Mouse (Mus musculus): ENCODE data around the gene Eng. TPM values are rescaled to one million over a fixed set of nuclear protein-coding genes. Genes with fewer than 3 reads are reported as not detected.

Gene Eng
- polyA plus RNA-seq, 1 experiment from 2014 or later: 107 TPM

GRCm38 (mm10) chr2:32687562-32687961 lies 41.2 kb downstream of the Eng start:
- Histone ChIP-seq H3K36me3 (peaks cover 49% of the 10 kb centered on the region), H3K4me3 (no peak overlapping the region), H3K9me3 (no peaks in the 10 kb centered on the region), H3K4me1 (peaks cover 17% of the 10 kb centered on the region), H3K9ac (no peak overlapping the region), H3K4me2 (no peak overlapping the region), H3K27ac (no peak overlapping the region), H3K27me3 (no peaks in the 10 kb centered on the region)
- 92% methylated on average over 8 of the region's 8 CpGs for WGBS
- no peak for ATAC-seq (ENCODE audit: borderline replicate concordance, extremely low read depth, low FRiP score, low TSS enrichment)

- no peak overlapping the region for H3K27ac ChIP-seq
- H3K27me3 ChIP-seq: no peaks in the 10 kb centered on the region
- H3K36me3 ChIP-seq: peaks cover 38% of the 10 kb centered on the region
- H3K4me3 ChIP-seq: no peak overlapping the region
- peaks cover 27% of the 10 kb centered on the region for H3K4me1 ChIP-seq
- WGBS: 23% methylated on average over 5 of the region's 5 CpGs
- no peaks in the 10 kb centered on the region for H3K9me3 ChIP-seq
- H3K4me2 ChIP-seq: no peak overlapping the region
- no peak for ATAC-seq (ENCODE audit: borderline replicate concordance, extremely low read depth, low FRiP score, low TSS enrichment)
- no peak overlapping the region for H3K9ac ChIP-seq
These were observed 43.0 kb downstream of the Eng start for GRCm38 (mm10) chr2:32689420-32689819.

GRCm38 (mm10) chr2:32691041-32691440 lies 44.6 kb downstream of the Eng start:
- WGBS: 64% methylated on average over 11 of the region's 11 CpGs
- H3K27ac ChIP-seq: no peak overlapping the region
- no peak for ATAC-seq (ENCODE audit: borderline replicate concordance, extremely low read depth, low FRiP score, low TSS enrichment)

DNA sequence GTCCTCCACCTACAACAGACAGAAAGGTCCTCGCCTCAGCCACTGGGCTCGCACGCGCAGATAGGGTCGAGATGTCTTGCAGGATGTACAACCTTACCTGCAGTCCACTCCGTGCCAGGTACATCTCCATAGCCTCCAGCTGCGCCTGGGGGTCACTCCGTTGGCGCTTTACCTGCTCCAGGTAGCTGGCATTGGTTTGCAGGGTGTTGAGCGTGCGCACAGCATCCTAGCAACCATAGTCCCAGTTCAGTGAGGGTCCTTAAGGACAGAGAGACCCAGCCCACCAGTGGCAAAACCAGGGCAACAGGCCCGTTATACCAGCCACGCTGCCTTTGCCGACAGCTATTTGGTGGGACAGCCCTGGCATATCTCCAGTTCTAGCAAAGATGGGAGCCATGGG lies 46.1 kb downstream of the Eng start:
- Histone ChIP-seq H3K27ac (no peak overlapping the region), H3K4me1 (peaks cover 31% of the 10 kb centered on the region), H3K9ac (0 out of 2 replicates have a peak overlapping the region, but pooled peaks have one; percentile 78), H3K4me2 (peak overlapping the region; percentile 84), H3K36me3 (peaks cover 7% of the 10 kb centered on the region), H3K4me3 (peak overlapping the region; percentile 69; the same call in 1 of the 2 replicates), H3K9me3 (no peaks in the 10 kb centered on the region), H3K27me3 (no peaks in the 10 kb centered on the region)
- 87% methylated on average over 14 of the region's 14 CpGs for WGBS
- ATAC-seq (ENCODE audit: borderline replicate concordance, extremely low read depth, low FRiP score, low TSS enrichment): no peak

More at GRCm38 (mm10) chr2:32691041-32691440, 44.6 kb downstream of the Eng start:
- H3K9me3 ChIP-seq: no peaks in the 10 kb centered on the region
- no peak overlapping the region for H3K4me3 ChIP-seq
- H3K27me3 ChIP-seq: no peaks in the 10 kb centered on the region
- H3K4me2 ChIP-seq: no peak overlapping the region
- no peak overlapping the region for H3K9ac ChIP-seq
- H3K4me1 ChIP-seq: peaks cover 31% of the 10 kb centered on the region
- H3K36me3 ChIP-seq: peaks cover 21% of the 10 kb centered on the region

GRCm38 (mm10) chr2:32693282-32693681 lies 46.9 kb downstream of the Eng start:
- Histone ChIP-seq H3K4me1 (peaks cover 31% of the 10 kb centered on the region), H3K27ac (0 out of 2 replicates have a peak overlapping the region, but pooled peaks have one; percentile 70), H3K9me3 (no peaks in the 10 kb centered on the region), H3K4me3 (peak overlapping the region; percentile 69), H3K9ac (peak overlapping the region; percentile 78), H3K27me3 (no peaks in the 10 kb centered on the region), H3K36me3 (no peaks in the 10 kb centered on the region; the same call in 1 of the 2 replicates), H3K4me2 (peak overlapping the region; percentile 84)
- 14% methylated on average over 7 of the region's 7 CpGs for WGBS
- peak; percentile 4; the same call in 1 of the 2 replicates for ATAC-seq (ENCODE audit: borderline replicate concordance, extremely low read depth, low FRiP score, low TSS enrichment)

GRCm38 (mm10) chr2:32693823-32694411 lies 47.5 kb downstream of the Eng start:
- H3K27ac ChIP-seq: peak overlapping the region; percentile 75
- peak overlapping the region; percentile 84 for H3K4me2 ChIP-seq
- under 1% methylated on average over 51 of the region's 51 CpGs for WGBS

DNA sequence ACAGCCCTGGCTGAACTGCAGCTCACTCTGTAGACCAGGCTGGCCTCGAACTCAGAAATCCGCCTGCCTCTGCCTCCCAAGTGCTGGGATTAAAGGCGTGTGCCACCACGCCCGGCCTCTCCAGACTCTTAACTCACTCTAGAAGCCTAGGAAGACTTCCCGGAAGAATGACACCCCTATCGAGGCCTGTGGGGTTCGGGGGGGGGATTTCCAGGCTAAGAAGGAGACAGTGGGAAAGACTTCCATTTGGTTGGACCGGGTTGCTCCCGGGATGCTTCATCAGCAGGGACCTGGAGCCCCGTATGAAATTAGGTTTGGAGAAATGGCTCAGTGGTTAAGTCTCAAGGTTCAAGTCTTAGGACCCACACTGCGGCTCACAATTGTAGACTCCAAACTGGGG lies 48.3 kb downstream of the Eng start:
- H3K9me3 ChIP-seq: no peaks in the 10 kb centered on the region
- peak overlapping the region; percentile 48 for H3K9ac ChIP-seq
- no peaks in the 10 kb centered on the region for H3K27me3 ChIP-seq
- H3K4me3 ChIP-seq: peak overlapping the region; percentile 69
- peak overlapping the region; percentile 84 for H3K4me2 ChIP-seq
- 83% methylated on average over 12 of the region's 12 CpGs for WGBS
- H3K27ac ChIP-seq: peak overlapping the region; percentile 75
- H3K4me1 ChIP-seq: peaks cover 31% of the 10 kb centered on the region
- no peaks in the 10 kb centered on the region for H3K36me3 ChIP-seq
- no peak for ATAC-seq (ENCODE audit: borderline replicate concordance, extremely low read depth, low FRiP score, low TSS enrichment)

More at GRCm38 (mm10) chr2:32693823-32694411, 47.5 kb downstream of the Eng start:
- no peaks in the 10 kb centered on the region for H3K9me3 ChIP-seq
- peak; percentile 97 for ATAC-seq (ENCODE audit: borderline replicate concordance, extremely low read depth, low FRiP score, low TSS enrichment)
- peak overlapping the region; percentile 78 for H3K9ac ChIP-seq
- H3K4me3 ChIP-seq: peak overlapping the region; percentile 69
- H3K36me3 ChIP-seq: no peaks in the 10 kb centered on the region
- H3K4me1 ChIP-seq: peaks cover 31% of the 10 kb centered on the region
- no peaks in the 10 kb centered on the region for H3K27me3 ChIP-seq

DNA sequence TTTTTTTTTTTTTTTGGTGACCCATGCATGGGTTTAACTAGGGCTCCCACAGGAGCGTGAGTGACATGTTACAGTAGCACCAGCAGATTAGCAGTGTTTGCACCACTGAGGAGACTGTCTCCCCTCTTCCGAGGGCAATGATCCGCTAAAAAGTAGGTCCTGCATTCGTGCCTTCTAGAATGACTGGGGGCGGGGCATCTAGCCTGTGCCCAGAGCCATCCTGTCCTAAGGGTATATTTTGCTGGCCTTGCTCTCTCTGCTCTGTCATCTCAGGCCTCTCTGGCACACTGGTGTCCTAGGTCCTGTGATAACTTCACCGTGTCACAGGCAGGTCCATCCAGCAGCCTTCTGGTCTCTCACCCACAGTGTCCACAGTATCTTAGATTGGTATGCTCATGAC lies 53.3 kb downstream of the Eng start:
- Histone ChIP-seq H3K4me3 (no peak overlapping the region), H3K27ac (no peak overlapping the region), H3K9me3 (no peaks in the 10 kb centered on the region), H3K36me3 (peaks cover 21% of the 10 kb centered on the region), H3K27me3 (no peaks in the 10 kb centered on the region), H3K4me1 (0 out of 2 replicates have a peak, but pooled peaks cover 1% of the 10 kb centered on the region), H3K4me2 (no peak overlapping the region), H3K9ac (no peak overlapping the region)
- WGBS: 83% methylated on average over 6 of the region's 6 CpGs
- ATAC-seq (ENCODE audit: borderline replicate concordance, extremely low read depth, low FRiP score, low TSS enrichment): no peak

DNA sequence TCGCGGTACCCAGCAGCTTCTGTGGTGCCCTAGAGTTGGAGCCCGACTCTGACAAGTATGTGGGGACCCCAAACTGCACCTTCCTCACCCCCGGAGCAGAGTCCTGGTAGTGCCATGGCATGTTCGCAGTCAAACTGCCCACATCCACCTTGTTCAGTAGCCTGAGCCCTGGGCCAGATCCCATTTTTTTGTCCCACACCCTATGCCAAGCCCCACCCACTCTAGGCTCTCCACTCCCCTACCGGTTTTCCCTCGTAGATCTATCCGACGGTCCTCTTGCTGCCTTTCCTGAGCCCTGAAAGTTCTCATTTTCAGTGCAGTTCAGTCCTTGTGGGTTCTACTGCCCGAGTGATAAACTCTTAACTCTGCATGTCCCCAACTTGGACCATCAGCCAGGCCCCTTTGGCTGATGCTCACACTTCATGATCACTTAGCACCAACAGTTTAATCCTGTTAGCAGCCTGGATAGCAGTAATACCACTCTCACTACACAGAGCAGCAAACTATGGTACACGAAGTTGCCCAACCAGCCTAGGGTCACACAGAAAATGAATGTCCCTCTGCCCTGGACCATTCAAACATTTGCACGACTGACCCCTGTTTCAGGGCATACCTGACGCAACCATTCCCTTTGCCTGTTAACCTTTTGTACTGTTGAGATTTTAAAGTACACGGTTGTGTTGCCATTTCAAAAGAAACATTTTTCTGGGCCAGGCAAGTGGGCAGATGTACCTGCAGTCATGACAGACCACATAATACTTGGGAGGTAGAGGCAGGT lies 54.8 kb downstream of the Eng start:
- 76% methylated on average over 14 of the region's 14 CpGs for WGBS
- H3K27ac ChIP-seq: no peak overlapping the region

DNA sequence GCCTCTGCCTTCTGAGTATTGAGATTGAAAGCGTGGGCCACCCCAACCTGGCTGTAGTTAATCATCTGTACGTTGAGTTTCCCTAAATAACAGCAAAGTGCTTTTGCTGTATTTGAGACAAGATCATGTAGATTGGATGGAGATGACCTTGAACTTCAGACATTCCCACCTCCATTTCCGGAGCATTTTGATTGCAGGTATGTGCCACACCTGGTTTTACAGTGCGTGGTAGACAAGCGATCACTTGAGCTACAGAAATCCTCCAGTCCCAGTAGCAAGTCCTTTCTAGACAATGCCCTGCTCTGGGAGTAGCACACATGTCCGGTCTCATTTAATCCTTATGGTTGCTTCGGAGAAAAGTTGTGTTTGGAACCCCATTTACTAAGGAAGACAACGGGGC lies 56.7 kb downstream of the Eng start:
- Histone ChIP-seq H3K9ac (no peak overlapping the region), H3K4me2 (no peak overlapping the region), H3K36me3 (peaks cover 54% of the 10 kb centered on the region), H3K27ac (no peak overlapping the region), H3K4me3 (no peak overlapping the region), H3K27me3 (no peaks in the 10 kb centered on the region), H3K4me1 (0 out of 2 replicates have a peak, but pooled peaks cover 3% of the 10 kb centered on the region), H3K9me3 (no peaks in the 10 kb centered on the region)
- no peak for ATAC-seq (ENCODE audit: borderline replicate concordance, extremely low read depth, low FRiP score, low TSS enrichment)
- 89% methylated on average over 8 of the region's 8 CpGs for WGBS

More for the DNA sequence above, 54.8 kb downstream of the Eng start:
- peaks cover 36% of the 10 kb centered on the region for H3K36me3 ChIP-seq
- ATAC-seq (ENCODE audit: borderline replicate concordance, extremely low read depth, low FRiP score, low TSS enrichment): no peak
- no peak overlapping the region for H3K4me3 ChIP-seq
- no peaks in the 10 kb centered on the region for H3K9me3 ChIP-seq
- H3K4me2 ChIP-seq: no peak overlapping the region
- H3K9ac ChIP-seq: no peak overlapping the region
- 0 out of 2 replicates have a peak, but pooled peaks cover under 1% of the 10 kb centered on the region for H3K4me1 ChIP-seq
- no peaks in the 10 kb centered on the region for H3K27me3 ChIP-seq

GRCm38 (mm10) chr2:32704021-32704421 lies 57.6 kb downstream of the Eng start, which contains the start of gene Fpgs:
Fpgs (minus strand) TSS chr2:32704145.
- peaks cover 63% of the 10 kb centered on the region for H3K36me3 ChIP-seq
- no peak within 1 kb of the TSS for H3K9ac ChIP-seq
- H3K4me2 ChIP-seq: no peak within 1 kb of the TSS
- H3K9me3 ChIP-seq: no peaks in the 10 kb centered on the region
- ATAC-seq (ENCODE audit: borderline replicate concordance, extremely low read depth, low FRiP score, low TSS enrichment): no peak
- H3K27ac ChIP-seq: no peak within 1 kb of the TSS
- no peak within 1 kb of the TSS for H3K4me3 ChIP-seq
- 0 out of 2 replicates have a peak, but pooled peaks cover 3% of the 10 kb centered on the region for H3K4me1 ChIP-seq
- WGBS: 65% methylated on average over 2 of the region's 2 CpGs
- H3K27me3 ChIP-seq: no peaks in the 10 kb centered on the region

DNA sequence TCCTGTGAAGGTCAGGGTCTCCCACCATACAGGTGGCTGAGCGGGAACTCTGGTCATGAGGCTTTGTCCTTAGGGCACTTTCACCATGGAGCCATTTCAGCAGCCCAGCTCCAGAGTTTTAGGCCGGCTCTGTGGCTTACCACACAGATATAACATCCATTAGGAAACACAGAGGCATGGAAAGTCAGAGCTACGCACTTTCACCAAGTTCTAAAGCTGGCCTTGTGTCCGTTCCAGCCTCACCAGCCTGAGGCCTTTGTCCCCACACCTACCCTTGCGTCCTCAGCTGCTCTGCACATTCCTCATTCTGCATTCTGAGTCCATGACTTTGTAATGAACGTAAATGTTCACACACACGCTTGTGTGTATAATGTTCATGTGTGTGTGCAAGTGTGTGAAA lies 58.6 kb downstream of the Eng start:
- Histone ChIP-seq H3K4me2 (no peak overlapping the region), H3K9ac (no peak overlapping the region), H3K27me3 (no peaks in the 10 kb centered on the region), H3K36me3 (peaks cover 73% of the 10 kb centered on the region), H3K4me1 (0 out of 2 replicates have a peak, but pooled peaks cover 3% of the 10 kb centered on the region), H3K27ac (no peak overlapping the region), H3K4me3 (no peak overlapping the region), H3K9me3 (no peaks in the 10 kb centered on the region)
- ATAC-seq (ENCODE audit: borderline replicate concordance, extremely low read depth, low FRiP score, low TSS enrichment): no peak
- WGBS: 84% methylated on average over 7 of the region's 7 CpGs

Data from lung, embryonic 15.5 days (tissue).